Mouse (Mus musculus): ENCODE measurements around the gene Fbn1. TPM values are rescaled to one million over a fixed set of nuclear protein-coding genes. Genes with fewer than 3 reads are reported as not detected.

The Fbn1 gene
- total and polyA plus RNA-seq, 3 experiments: 0.04 to 0.17 (median 0.09) TPM

- Histone ChIP-seq H3K9ac (ENCODE audit: insufficient read depth, low read depth) (no peak overlapping the region), H3K36me3 (replicated peaks in 1 of 2; ENCODE audit: control insufficient read depth in 1 of 2, insufficient read depth in 1 of 2, low read length in 1 of 2) (no peaks in the 10 kb centered on the region), H3K9me3 (replicated peaks; ENCODE audit: low read length) (no peaks in the 10 kb centered on the region), H3K4me3 (replicated peaks in 1 of 3; ENCODE audit: low read depth in 2 of 3, low read length in 2 of 3, poor library complexity in 1 of 3) (no peak overlapping the region), H3K27ac (ENCODE audit: insufficient read depth, low read depth) (no peak overlapping the region), H3K4me2 (ENCODE audit: insufficient read depth, low read depth, poor library complexity, severe bottlenecking) (no peak overlapping the region), H3K79me2 (replicated peaks; ENCODE audit: control insufficient read depth, extremely low read depth, insufficient read depth, poor library complexity, severe bottlenecking) (no peaks in the 10 kb centered on the region), H3K4me1 (ENCODE audit: control insufficient read depth in 1 of 2, insufficient read depth in 2 of 2) (no peaks in the 10 kb centered on the region), H3K27me3 (replicated peaks) (no peaks in the 10 kb centered on the region)
- DNase-seq (ENCODE audit: extremely low read depth): no peak
- in situ Hi-C loops (cut with MboI; ENCODE audit: low pct_ligation_motif_present, low pct_unique_long_range_greater_than_20kb, low sequenced_read_pairs): no loop called here
- TF ChIP-seq MYC (IDR thresholded peaks at IDR 0.05; ENCODE audit: low read depth, low read length) (no peak), ETS1 (conservative IDR thresholded peaks at IDR 0.05; ENCODE audit: low read depth, low read length) (no peak), E2F4 (IDR thresholded peaks at IDR 0.05; ENCODE audit: insufficient replicate concordance, low read depth, low read length) (no peak), UBTF (IDR thresholded peaks at IDR 0.05; ENCODE audit: low read depth, low read length) (no peak)
- dilution Hi-C loops (cut with MboI; ENCODE audit: extremely low pct_ligation_motif_present, extremely low pct_unique_long_range_greater_than_20kb, low sequenced_read_pairs): no loop called here
These were observed 22.9 kb downstream of the Fbn1 start for GRCm38 (mm10) chr2:125484910-125485309.

- Histone ChIP-seq H3K4me3 (replicated peaks in 1 of 3; ENCODE audit: low read depth in 2 of 3, low read length in 2 of 3, poor library complexity in 1 of 3) (no peak overlapping the region), H3K36me3 (replicated peaks in 1 of 2; ENCODE audit: control insufficient read depth in 1 of 2, insufficient read depth in 1 of 2, low read length in 1 of 2) (no peaks in the 10 kb centered on the region), H3K9me3 (replicated peaks; ENCODE audit: low read length) (no peaks in the 10 kb centered on the region), H3K4me1 (ENCODE audit: control insufficient read depth in 1 of 2, insufficient read depth in 2 of 2) (no peaks in the 10 kb centered on the region), H3K27me3 (replicated peaks) (no peaks in the 10 kb centered on the region), H3K79me2 (replicated peaks; ENCODE audit: control insufficient read depth, extremely low read depth, insufficient read depth, poor library complexity, severe bottlenecking) (no peaks in the 10 kb centered on the region), H3K9ac (ENCODE audit: insufficient read depth, low read depth) (no peak overlapping the region), H3K4me2 (ENCODE audit: insufficient read depth, low read depth, poor library complexity, severe bottlenecking) (no peak overlapping the region), H3K27ac (ENCODE audit: insufficient read depth, low read depth) (no peak overlapping the region)
- no peak for TF ChIP-seq IRF4 (IDR thresholded peaks at IDR 0.05; ENCODE audit: low read depth, low read length)
- TF ChIP-seq RAD21 (IDR thresholded peaks at IDR 0.05; ENCODE audit: low read depth, low read length): no peak
- TF ChIP-seq USF2 (conservative IDR thresholded peaks at IDR 0.05; ENCODE audit: low read depth, low read length): no peak
- TF ChIP-seq MYC (IDR thresholded peaks at IDR 0.05; ENCODE audit: low read depth, low read length): no peak
- no peak for TF ChIP-seq MAZ (IDR thresholded peaks at IDR 0.05; ENCODE audit: low read depth, low read length)
- TF ChIP-seq ELF1 (IDR thresholded peaks at IDR 0.05; ENCODE audit: low read depth, low read length): no peak
- in situ Hi-C loops (cut with MboI; ENCODE audit: low pct_ligation_motif_present, low pct_unique_long_range_greater_than_20kb, low sequenced_read_pairs) (no loop called here), dilution Hi-C loops (cut with MboI; ENCODE audit: extremely low pct_ligation_motif_present, extremely low pct_unique_long_range_greater_than_20kb, low sequenced_read_pairs) (no loop called here)
- DNase-seq (ENCODE audit: extremely low read depth): no peak
These were observed 23.6 kb downstream of the Fbn1 start for GRCm38 (mm10) chr2:125484164-125484563.

- in situ Hi-C loops (cut with MboI; ENCODE audit: low pct_ligation_motif_present, low pct_unique_long_range_greater_than_20kb, low sequenced_read_pairs) (no loop called here), dilution Hi-C loops (cut with MboI; ENCODE audit: extremely low pct_ligation_motif_present, extremely low pct_unique_long_range_greater_than_20kb, low sequenced_read_pairs) (no loop called here)
- no peak for DNase-seq (ENCODE audit: extremely low read depth)
- Histone ChIP-seq H3K27ac (ENCODE audit: insufficient read depth, low read depth) (no peak overlapping the region), H3K4me3 (replicated peaks in 1 of 3; ENCODE audit: low read depth in 2 of 3, low read length in 2 of 3, poor library complexity in 1 of 3) (no peak overlapping the region), H3K9ac (ENCODE audit: insufficient read depth, low read depth) (no peak overlapping the region), H3K36me3 (replicated peaks in 1 of 2; ENCODE audit: control insufficient read depth in 1 of 2, insufficient read depth in 1 of 2, low read length in 1 of 2) (no peaks in the 10 kb centered on the region), H3K4me2 (ENCODE audit: insufficient read depth, low read depth, poor library complexity, severe bottlenecking) (no peak overlapping the region), H3K27me3 (replicated peaks) (no peaks in the 10 kb centered on the region), H3K9me3 (replicated peaks; ENCODE audit: low read length) (no peaks in the 10 kb centered on the region), H3K4me1 (ENCODE audit: control insufficient read depth in 1 of 2, insufficient read depth in 2 of 2) (no peaks in the 10 kb centered on the region), H3K79me2 (replicated peaks; ENCODE audit: control insufficient read depth, extremely low read depth, insufficient read depth, poor library complexity, severe bottlenecking) (no peaks in the 10 kb centered on the region)
- TF ChIP-seq POLR2AphosphoS2 (IDR thresholded peaks at IDR 0.05; ENCODE audit: low read depth, low read length) (no peak), KAT2A (IDR thresholded peaks at IDR 0.05; ENCODE audit: insufficient replicate concordance, low read length) (no peak), POLR2A (IDR thresholded peaks at IDR 0.05; ENCODE audit: low read depth, low read length) (no peak), USF1 (IDR thresholded peaks at IDR 0.05; ENCODE audit: low read depth, low read length) (no peak), MXI1 (IDR thresholded peaks at IDR 0.05; ENCODE audit: low read depth, low read length) (no peak), CHD2 (IDR thresholded peaks at IDR 0.05; ENCODE audit: low read length) (no peak), EP300 (IDR thresholded peaks at IDR 0.05; ENCODE audit: low read length) (no peak), MAX (IDR thresholded peaks at IDR 0.05; ENCODE audit: low read length) (no peak), BHLHE40 (IDR thresholded peaks at IDR 0.05; ENCODE audit: low read depth, low read length) (no peak), IRF4 (IDR thresholded peaks at IDR 0.05; ENCODE audit: low read depth, low read length) (no peak)
These were observed 26.1 kb downstream of the Fbn1 start for GRCm38 (mm10) chr2:125481531-125482317.
